Mouse (Mus musculus): ENCODE data around the gene Ppp1r13l. TPM values are rescaled to one million over a fixed set of nuclear protein-coding genes. Genes with fewer than 3 reads are reported as not detected.

Ppp1r13l gene
- polyA plus RNA-seq (2015; fragmentation: Nextera tagmentation; extraction: Ambion mirVana), result 2.6 and 2.7 TPM in 2 replicates

DNA sequence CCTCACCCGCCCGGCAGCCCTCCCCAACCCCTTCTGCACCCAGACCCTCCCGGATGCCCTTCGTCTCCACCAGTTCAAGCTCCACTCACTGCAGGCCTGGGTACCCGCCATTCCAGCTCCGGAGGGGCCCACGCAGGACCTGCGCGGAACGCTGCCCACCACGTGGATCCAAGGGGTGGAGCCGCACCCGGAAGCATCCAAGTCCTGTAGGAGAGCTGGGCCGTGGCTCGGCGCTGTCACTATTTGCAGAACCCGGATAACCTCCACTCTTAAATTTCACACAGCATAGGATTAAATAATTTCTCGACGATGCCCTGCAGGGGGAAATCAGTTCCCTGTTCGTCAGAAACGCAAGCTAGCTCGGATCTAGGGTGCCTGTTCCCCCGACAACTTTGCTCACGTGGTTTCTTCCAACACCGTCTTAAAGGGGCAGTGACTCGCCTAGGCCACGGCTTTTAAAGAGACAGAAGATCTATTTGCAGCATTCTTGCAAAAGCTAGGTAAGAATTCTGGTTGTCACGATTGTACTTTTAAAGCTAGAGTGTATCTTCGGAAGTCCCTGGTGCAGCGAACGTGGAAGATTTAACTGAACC, at the start of gene Ppp1r13l, which contains the start of gene Cd3eap:
TSS of gene Ppp1r13l (plus strand) at position 451 of the 593 bp plus-strand sequence.
TSS of gene Cd3eap (minus strand) at position 185 of the 593 bp plus-strand sequence.
- H3K9me3 ChIP-seq, result no peaks in the 10 kb centered on the region
- H3K4me1 ChIP-seq, result peaks cover 37% of the 10 kb centered on the region
- peak within 1 kb of the TSS; percentile 68 for H3K4me3 ChIP-seq
- peak within 1 kb of the TSS; percentile 96 for H3K4me2 ChIP-seq (replicated peaks)
- H3K36me3 ChIP-seq, result peaks cover 17% of the 10 kb centered on the region
- WGBS, result under 1% methylated on average over 30 of the region's 31 CpGs
- H3K9ac ChIP-seq (replicated peaks), result peak within 1 kb of the TSS; percentile 64
- no peaks in the 10 kb centered on the region for H3K27me3 ChIP-seq
- peak within 1 kb of the TSS; percentile 58 for H3K27ac ChIP-seq (replicated peaks)
- ATAC-seq (replicated peaks), result peak; percentile 83

DNA sequence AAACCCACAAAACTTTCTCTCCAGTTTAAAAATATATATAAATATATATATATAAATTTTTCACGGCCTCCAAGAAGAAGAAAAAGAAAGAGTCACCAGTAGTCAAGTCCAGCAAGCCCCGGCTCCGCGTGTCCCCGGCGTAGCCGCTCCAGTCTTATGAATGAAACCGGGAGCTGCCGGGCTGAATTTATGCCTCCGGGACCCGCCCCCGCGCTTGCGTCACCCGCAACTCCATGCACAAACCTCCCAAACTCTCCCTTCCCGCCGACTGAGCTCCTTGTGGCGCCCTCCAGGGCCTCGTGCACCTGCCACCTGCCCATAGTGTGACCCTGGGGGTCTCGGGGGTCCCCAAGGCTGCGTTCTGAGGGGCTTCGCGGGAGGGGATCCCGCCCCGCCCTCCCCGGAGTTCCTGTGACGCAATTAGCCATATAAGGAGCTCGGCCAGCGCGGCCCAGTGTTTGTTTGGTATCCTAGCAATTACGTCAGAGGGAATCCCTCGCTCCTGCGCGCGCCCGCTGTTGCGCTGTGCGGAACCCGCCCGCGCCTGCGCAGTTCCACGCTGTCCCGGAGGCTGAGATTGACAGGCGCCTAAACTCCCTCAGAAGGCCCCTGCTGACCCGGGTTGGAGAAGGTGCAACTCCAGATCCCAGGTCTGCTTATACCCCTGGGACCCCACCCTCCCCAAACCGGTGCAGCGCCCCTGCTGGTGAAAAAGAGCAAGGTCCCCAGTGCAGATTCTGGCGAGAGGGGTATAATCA, 49.5 kb upstream of the Ppp1r13l start, which contains the start of gene Fosb:
TSS of gene Fosb (minus strand) at position 168 of the 758 bp plus-strand sequence.
- Histone ChIP-seq H3K9me3 (no peaks in the 10 kb centered on the region), H3K27ac (replicated peaks) (no peak within 1 kb of the TSS), H3K4me3 (peak within 1 kb of the TSS; percentile 65), H3K27me3 (peaks cover 36% of the 10 kb centered on the region), H3K36me3 (no peaks in the 10 kb centered on the region), H3K9ac (replicated peaks) (peak within 1 kb of the TSS; percentile 48), H3K4me2 (replicated peaks) (peak within 1 kb of the TSS; percentile 99), H3K4me1 (peaks cover 25% of the 10 kb centered on the region)
- under 1% methylated on average over 49 of the region's 49 CpGs for WGBS
- peak; percentile 85 for ATAC-seq (replicated peaks)

DNA sequence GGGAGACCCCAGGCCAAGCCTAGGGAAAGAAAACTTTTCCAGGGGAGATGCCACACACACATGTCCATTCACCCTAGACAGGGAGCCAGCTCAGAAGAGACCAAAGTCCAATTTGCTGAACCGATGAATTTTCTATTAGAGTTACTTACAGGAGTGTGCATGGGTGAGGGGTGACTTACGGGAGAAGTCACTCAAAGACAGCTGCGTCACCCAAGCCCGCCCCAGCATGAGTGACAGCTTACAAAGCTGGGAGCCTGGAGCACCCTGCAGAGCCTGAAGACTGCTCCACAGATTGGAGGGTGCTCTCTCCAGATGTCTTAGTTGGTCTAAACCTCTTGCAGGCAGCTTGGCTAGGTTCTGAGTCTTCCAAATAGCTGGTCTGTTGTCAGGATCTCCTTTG, 47.6 kb upstream of the Ppp1r13l start:
- no peak for ATAC-seq (replicated peaks)

DNA sequence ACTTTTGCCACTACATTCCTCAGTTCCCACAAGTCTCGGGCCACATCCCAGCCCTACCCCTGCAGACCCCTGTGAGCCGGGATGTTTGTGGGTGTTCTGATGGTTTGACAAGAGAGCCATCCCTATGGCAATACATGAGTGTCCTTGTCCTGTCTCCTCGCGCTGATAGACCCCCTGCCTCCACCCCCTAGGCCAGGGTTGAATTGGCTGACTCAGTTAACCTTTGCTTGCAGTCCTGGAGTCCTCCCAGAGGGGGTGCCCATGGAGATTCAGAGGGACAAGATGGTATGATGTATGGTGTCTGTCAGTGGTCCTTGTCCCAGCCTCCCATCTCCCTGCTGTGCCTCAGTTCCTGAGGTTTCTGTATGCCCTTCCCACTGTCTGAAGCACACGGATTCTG, 45.5 kb upstream of the Ppp1r13l start:
- WGBS, result 46% methylated on average over 5 of the region's 5 CpGs
- H3K9me3 ChIP-seq, result no peaks in the 10 kb centered on the region

More for the DNA sequence above, 47.6 kb upstream of the Ppp1r13l start:
- H3K27ac ChIP-seq (replicated peaks), result no peak overlapping the region
- H3K9me3 ChIP-seq, result no peaks in the 10 kb centered on the region
- H3K4me3 ChIP-seq, result no peak overlapping the region
- WGBS, result 32% methylated on average over 4 of the region's 4 CpGs
- H3K4me1 ChIP-seq, result peaks cover 23% of the 10 kb centered on the region
- no peaks in the 10 kb centered on the region for H3K36me3 ChIP-seq
- peaks cover 17% of the 10 kb centered on the region for H3K27me3 ChIP-seq
- no peak overlapping the region for H3K4me2 ChIP-seq (replicated peaks)
- no peak overlapping the region for H3K9ac ChIP-seq (replicated peaks)

DNA sequence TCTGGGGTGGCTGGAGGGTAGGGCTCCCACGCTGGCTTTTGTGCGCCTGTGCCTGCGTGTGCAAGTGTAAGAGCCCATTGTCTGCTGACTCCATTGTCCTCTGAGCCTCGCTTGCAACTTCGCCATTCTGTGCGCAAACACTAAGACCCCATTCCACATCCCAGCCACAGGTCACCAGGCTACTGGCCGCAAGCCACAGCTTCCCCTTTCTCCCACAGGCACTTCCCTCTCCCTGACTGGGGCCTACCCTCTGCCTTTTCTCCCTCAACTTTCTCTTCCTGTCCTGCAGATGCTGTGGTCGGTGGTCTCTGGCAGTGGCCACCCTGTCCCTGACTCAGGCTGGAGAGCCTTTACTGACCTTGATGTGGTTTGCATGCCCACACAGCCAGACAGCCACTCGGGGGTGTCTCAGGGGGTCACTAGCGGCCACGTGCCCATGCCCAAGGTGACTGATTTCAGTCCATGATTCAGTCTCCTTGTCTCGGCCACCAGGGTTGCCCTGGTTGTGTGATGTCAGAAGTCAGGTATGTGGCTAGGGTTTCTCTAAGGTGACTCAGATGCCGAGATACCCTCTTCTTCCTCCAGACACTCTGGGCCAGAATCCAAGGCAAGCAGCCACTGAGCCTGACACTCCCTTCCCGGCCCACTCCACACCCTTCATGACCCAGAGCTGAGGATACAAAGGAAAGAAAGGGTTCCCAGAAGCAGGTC, 42.9 kb upstream of the Ppp1r13l start:
- Histone ChIP-seq H3K36me3 (no peaks in the 10 kb centered on the region), H3K9ac (replicated peaks) (no peak overlapping the region), H3K9me3 (no peaks in the 10 kb centered on the region), H3K4me1 (peaks cover 14% of the 10 kb centered on the region), H3K27ac (replicated peaks) (no peak overlapping the region), H3K4me2 (replicated peaks) (no peak overlapping the region), H3K4me3 (no peak overlapping the region), H3K27me3 (peaks cover 10% of the 10 kb centered on the region; the same call in 1 of the 2 replicates)
- 43% methylated on average over 14 of the region's 14 CpGs for WGBS
- ATAC-seq (replicated peaks), result no peak

More for the DNA sequence above, 45.5 kb upstream of the Ppp1r13l start:
- Histone ChIP-seq H3K4me1 (peaks cover 12% of the 10 kb centered on the region), H3K9ac (replicated peaks) (no peak overlapping the region), H3K4me3 (no peak overlapping the region), H3K27me3 (peaks cover 12% of the 10 kb centered on the region; the same call in 1 of the 2 replicates), H3K27ac (replicated peaks) (no peak overlapping the region), H3K4me2 (replicated peaks) (no peak overlapping the region), H3K36me3 (no peaks in the 10 kb centered on the region)
- no peak for ATAC-seq (replicated peaks)

DNA sequence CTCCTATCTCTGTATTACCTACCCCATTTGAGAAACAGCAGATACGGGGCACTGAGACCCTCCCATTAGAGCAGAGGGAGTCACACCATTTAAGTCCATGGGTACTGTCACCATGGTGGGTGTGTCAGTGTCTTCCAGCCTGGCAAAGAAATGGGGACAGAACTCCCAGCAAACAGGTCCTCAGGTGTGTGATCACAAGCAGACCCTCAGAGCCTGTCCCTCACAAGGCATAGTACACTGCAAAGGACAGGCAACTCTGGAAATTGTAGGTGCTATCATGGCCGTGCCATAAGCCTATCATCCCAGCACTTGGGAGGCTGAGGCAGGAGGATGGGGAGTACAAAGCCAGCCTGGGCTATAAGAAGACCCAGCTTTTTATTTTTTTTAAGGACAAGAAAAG, 41.3 kb upstream of the Ppp1r13l start:
- H3K27me3 ChIP-seq, result no peaks in the 10 kb centered on the region
- no peak overlapping the region for H3K27ac ChIP-seq (replicated peaks)
- no peak overlapping the region for H3K4me3 ChIP-seq
- no peak overlapping the region for H3K4me2 ChIP-seq (replicated peaks)
- no peaks in the 10 kb centered on the region for H3K9me3 ChIP-seq
- WGBS, result 80% methylated on average over 2 of the region's 2 CpGs
- H3K9ac ChIP-seq (replicated peaks), result no peak overlapping the region
- H3K4me1 ChIP-seq, result peaks cover 14% of the 10 kb centered on the region
- no peaks in the 10 kb centered on the region for H3K36me3 ChIP-seq
- ATAC-seq (replicated peaks), result no peak

DNA sequence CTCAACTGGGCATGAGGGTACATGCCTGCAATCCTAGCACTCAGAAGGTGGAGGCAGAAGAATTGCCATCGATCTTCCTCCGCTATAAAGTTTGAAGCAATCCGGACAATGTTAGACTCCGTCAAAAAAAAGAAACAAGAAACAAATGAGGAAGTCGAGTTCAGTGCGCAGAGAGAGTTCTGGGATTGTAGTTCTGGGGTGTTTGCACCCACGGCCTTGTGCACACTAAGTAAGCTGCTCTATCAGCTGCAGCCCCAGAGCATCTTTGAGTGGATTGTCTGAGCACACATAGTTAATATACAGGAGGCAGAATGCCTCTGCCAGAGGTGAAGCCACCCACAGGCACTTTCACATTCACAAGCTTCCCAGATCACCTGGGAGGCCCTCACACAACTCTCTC, 40.9 kb upstream of the Ppp1r13l start:
- no peak overlapping the region for H3K4me2 ChIP-seq (replicated peaks)
- no peak overlapping the region for H3K4me3 ChIP-seq
- H3K27ac ChIP-seq (replicated peaks), result no peak overlapping the region
- no peak overlapping the region for H3K9ac ChIP-seq (replicated peaks)
- H3K4me1 ChIP-seq, result peaks cover 14% of the 10 kb centered on the region
- no peaks in the 10 kb centered on the region for H3K9me3 ChIP-seq
- ATAC-seq (replicated peaks), result no peak
- H3K36me3 ChIP-seq, result no peaks in the 10 kb centered on the region
- 84% methylated on average over 7 of the region's 7 CpGs for WGBS
- H3K27me3 ChIP-seq, result no peaks in the 10 kb centered on the region

DNA sequence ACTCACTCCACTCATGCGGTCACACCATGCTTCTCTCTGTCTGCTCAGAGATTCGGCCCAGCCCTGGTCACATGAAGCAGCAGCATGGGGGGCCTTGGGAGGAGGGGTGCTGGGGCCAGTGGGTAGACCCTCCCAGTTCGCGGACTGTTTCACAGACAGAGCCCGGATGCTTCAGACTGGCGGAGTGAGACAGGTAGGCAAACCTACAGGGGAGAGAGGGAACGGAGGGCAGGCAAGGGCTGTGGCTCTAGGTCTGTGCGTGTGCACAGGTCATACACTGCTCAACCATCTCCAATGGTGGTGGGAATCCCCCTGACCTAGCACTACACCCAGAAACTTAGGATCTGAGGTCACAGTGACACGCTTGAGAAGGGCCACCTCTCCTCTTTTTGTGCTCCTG, 40.1 kb upstream of the Ppp1r13l start:
- Histone ChIP-seq H3K4me2 (replicated peaks) (peak overlapping the region; percentile 71), H3K27me3 (no peaks in the 10 kb centered on the region), H3K36me3 (no peaks in the 10 kb centered on the region), H3K9me3 (no peaks in the 10 kb centered on the region), H3K4me3 (peak overlapping the region; percentile 52), H3K9ac (replicated peaks) (peak overlapping the region; percentile 43), H3K4me1 (peaks cover 14% of the 10 kb centered on the region), H3K27ac (replicated peaks) (peak overlapping the region; percentile 42; the same call in 1 of the 2 replicates)
- 20% methylated on average over 9 of the region's 9 CpGs for WGBS
- ATAC-seq (replicated peaks), result peak; percentile 75

DNA sequence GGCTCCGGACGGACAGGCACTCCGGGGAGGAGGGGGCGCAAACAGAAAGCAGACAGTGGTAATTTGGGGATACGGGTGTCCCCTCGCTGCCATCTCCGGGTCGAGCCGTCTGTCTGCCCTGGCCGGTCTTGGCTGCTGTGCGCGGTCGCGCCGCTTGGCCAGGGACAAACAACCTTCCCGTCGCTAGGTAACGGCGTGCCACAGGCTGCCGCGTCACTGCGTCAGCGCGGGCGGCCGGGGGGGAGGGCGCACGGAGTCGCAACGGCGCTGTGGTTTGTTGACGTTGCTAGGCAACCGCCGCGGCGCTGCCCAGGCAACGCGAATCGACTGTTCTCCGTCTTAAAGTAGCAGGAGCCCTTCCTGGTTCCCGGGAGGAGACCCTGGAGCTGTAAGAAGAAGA, 39.6 kb upstream of the Ppp1r13l start:
- H3K4me1 ChIP-seq, result peaks cover 14% of the 10 kb centered on the region
- peak overlapping the region; percentile 52 for H3K4me3 ChIP-seq
- no peaks in the 10 kb centered on the region for H3K27me3 ChIP-seq
- H3K9me3 ChIP-seq, result no peaks in the 10 kb centered on the region
- peak overlapping the region; percentile 71 for H3K4me2 ChIP-seq (replicated peaks)
- H3K27ac ChIP-seq (replicated peaks), result peak overlapping the region; percentile 42; the same call in 1 of the 2 replicates
- peak; percentile 96 for ATAC-seq (replicated peaks)
- WGBS, result under 1% methylated on average over 41 of the region's 41 CpGs
- peak overlapping the region; percentile 43 for H3K9ac ChIP-seq (replicated peaks)
- H3K36me3 ChIP-seq, result no peaks in the 10 kb centered on the region

DNA sequence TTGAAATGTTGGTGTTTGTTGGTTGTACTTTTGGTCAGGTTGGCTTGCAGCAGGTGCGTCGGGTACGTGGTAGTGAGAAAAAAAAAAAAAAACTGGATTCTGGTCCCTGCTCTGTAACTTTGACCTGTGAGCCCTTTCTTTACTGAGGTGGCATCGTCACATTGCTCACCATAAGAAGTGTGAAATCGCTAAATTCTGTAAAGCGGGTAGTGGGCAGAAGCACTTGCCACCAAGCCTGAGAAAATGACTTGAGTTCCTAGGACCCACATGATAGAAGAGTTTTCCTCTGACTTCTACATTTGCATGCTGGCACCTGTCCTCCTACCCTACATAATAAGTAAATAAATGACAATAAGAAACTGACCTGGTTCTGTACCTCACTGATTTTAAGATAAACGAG, 38.9 kb upstream of the Ppp1r13l start:
- Histone ChIP-seq H3K4me2 (replicated peaks) (peak overlapping the region; percentile 71), H3K36me3 (no peaks in the 10 kb centered on the region), H3K4me3 (peak overlapping the region; percentile 52), H3K9me3 (no peaks in the 10 kb centered on the region), H3K27me3 (no peaks in the 10 kb centered on the region), H3K9ac (replicated peaks) (peak overlapping the region; percentile 36; the same call in 1 of the 2 replicates), H3K27ac (replicated peaks) (0 out of 2 replicates have a peak overlapping the region, but pooled peaks have one; percentile 33), H3K4me1 (peaks cover 14% of the 10 kb centered on the region)
- no peak for ATAC-seq (replicated peaks)
- WGBS, result 45% methylated on average over 7 of the region's 7 CpGs

DNA sequence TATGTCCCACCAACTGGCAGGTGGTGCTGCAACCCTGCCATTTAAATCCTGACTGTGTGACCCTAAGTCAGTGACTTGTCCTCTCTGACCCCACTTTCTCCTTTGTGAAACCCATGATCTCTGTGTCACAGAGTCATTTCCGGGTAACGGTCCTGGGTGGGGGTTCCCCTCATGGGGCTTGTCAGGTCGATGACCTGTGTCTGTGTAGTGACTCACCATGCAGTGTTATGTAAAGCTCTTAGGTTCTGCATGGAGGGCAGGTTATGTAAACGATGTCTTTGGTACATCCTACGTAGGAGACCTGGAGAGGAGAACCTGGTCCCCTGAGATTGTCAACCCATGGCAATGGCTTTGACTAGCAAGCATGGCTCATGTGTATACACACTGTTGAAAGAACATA, 38.1 kb upstream of the Ppp1r13l start:
- 71% methylated on average over 5 of the region's 5 CpGs for WGBS
- Histone ChIP-seq H3K9me3 (no peaks in the 10 kb centered on the region), H3K36me3 (no peaks in the 10 kb centered on the region), H3K27me3 (no peaks in the 10 kb centered on the region), H3K4me1 (peaks cover 21% of the 10 kb centered on the region), H3K27ac (replicated peaks) (no peak overlapping the region), H3K4me3 (no peak overlapping the region), H3K9ac (replicated peaks) (no peak overlapping the region), H3K4me2 (replicated peaks) (no peak overlapping the region)
- no peak for ATAC-seq (replicated peaks)

DNA sequence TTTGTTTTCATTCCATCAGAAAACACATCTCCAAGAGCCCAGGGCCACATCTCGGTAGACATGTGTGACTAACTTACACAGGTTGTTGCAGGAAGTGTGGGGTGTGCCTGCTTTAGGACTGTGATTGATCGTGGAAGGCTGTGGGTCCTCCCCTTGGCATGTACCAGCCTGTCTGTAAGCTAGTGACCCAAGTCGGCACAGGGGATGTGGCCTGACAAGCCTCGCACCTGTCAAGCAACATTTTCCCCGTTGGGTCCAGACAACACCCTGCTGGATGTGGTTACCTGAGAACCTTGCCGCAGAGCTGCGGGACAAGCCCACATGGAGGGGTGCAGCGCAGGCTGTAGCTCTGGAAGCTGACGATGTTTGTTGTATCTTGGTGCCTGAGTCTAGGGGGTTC, 37.1 kb upstream of the Ppp1r13l start:
- Histone ChIP-seq H3K9me3 (no peaks in the 10 kb centered on the region), H3K4me3 (no peak overlapping the region), H3K4me1 (peaks cover 31% of the 10 kb centered on the region), H3K36me3 (no peaks in the 10 kb centered on the region), H3K4me2 (replicated peaks) (no peak overlapping the region), H3K27me3 (no peaks in the 10 kb centered on the region), H3K27ac (replicated peaks) (no peak overlapping the region), H3K9ac (replicated peaks) (no peak overlapping the region)
- ATAC-seq (replicated peaks), result no peak
- 65% methylated on average over 9 of the region's 9 CpGs for WGBS
